Mouse (Mus musculus) adrenal gland, postnatal 36 days (tissue): ENCODE measurements at regions not wholly inside any gene's neighbourhood (a gene's known extent, or its start where the extent isn't known, plus 50 kb on each side); places are given as distances from the start of the nearest gene placed in this dataset.
A peak's percentile ranks its signal among the peaks of the same experiment; 100 is the strongest.

Source experiments
- DNase-seq, 2 experiments: peaks; one replicate each; pipeline ENCODE4 v3.0.0; 2021; ENCODE audit warnings: mixed read lengths in 1 of 2

- no peak for DNase-seq
Observed at GRCm38 (mm10) chrX:11798326-11798725, 361.8 kb downstream of the Bcor start.

- DNase-seq: no peak
Observed at GRCm38 (mm10) chrX:11800400-11800941, 359.7 kb downstream of the Bcor start.

GRCm38 (mm10) chrX:11801208-11801607, 358.9 kb downstream of the Bcor start:
- DNase-seq: peak; percentile 5 to 17

GRCm38 (mm10) chrX:11801621-11802020, 358.5 kb downstream of the Bcor start:
- no peak for DNase-seq

GRCm38 (mm10) chrX:11802074-11802899, 357.9 kb downstream of the Bcor start:
- DNase-seq: no peak

- no peak for DNase-seq
Observed at GRCm38 (mm10) chrX:11803239-11803638, 356.9 kb downstream of the Bcor start.

GRCm38 (mm10) chrX:11806896-11807252, 353.3 kb downstream of the Bcor start:
- no peak for DNase-seq

GRCm38 (mm10) chrX:11807253-11807882, 352.8 kb downstream of the Bcor start:
- peak; percentile 50 to 58 for DNase-seq

- DNase-seq: no peak
Observed at GRCm38 (mm10) chrX:11807883-11808262, 352.3 kb downstream of the Bcor start.

- no peak for DNase-seq
Observed at GRCm38 (mm10) chrX:11808911-11809310, 351.2 kb downstream of the Bcor start.

- DNase-seq: no peak
Observed at GRCm38 (mm10) chrX:11814861-11815260, 345.3 kb downstream of the Bcor start.

GRCm38 (mm10) chrX:11815864-11816263, 344.3 kb downstream of the Bcor start:
- DNase-seq: no peak

GRCm38 (mm10) chrX:11818634-11819033, 341.5 kb downstream of the Bcor start:
- DNase-seq: no peak

- DNase-seq: no peak
Observed at GRCm38 (mm10) chrX:11821165-11821564, 339.0 kb downstream of the Bcor start.

GRCm38 (mm10) chrX:11821880-11822768, 338.0 kb downstream of the Bcor start:
- no peak for DNase-seq

- no peak for DNase-seq
Observed at GRCm38 (mm10) chrX:11825948-11826347, 334.2 kb downstream of the Bcor start.

GRCm38 (mm10) chrX:11826737-11827408, 333.3 kb downstream of the Bcor start:
- no peak for DNase-seq

- DNase-seq: no peak
Observed at GRCm38 (mm10) chrX:11829411-11830002, 330.6 kb downstream of the Bcor start.

GRCm38 (mm10) chrX:11837566-11837965, 322.6 kb downstream of the Bcor start:
- no peak for DNase-seq

GRCm38 (mm10) chrX:11839665-11840245, 320.4 kb downstream of the Bcor start:
- peak; percentile 58 to 65 for DNase-seq
